Mouse (Mus musculus) heart, postnatal 0 days (tissue): ENCODE results near the gene Rab11fip5. TPM values are rescaled to one million over a fixed set of nuclear protein-coding genes. Genes with fewer than 3 reads are reported as not detected.

Source experiments
- ATAC-seq: fragments of 200-750 bp; cut with Nextera tagmentation; 2 replicates; pipeline ENCODE4 v1.8.0; 2017; ENCODE audit warnings: low read depth, moderate number of reproducible peaks, moderate library complexity; ENCODE audit not compliant: insufficient read depth
- DNase-seq: peaks from one replicate; pipeline ENCODE4 v3.0.0-alpha.2; 2016; ENCODE audit warnings: low spot score
- H3K27ac ChIP-seq: fragments of 300-500 bp; sonication (generic); 2 replicates; pipeline ENCODE4 v1.5.1; 2014; ENCODE audit warnings: low read depth, mild to moderate bottlenecking
- H3K27me3 ChIP-seq: fragments of 300-500 bp; sonication (generic); 2 replicates; pipeline ENCODE4 v1.6.1; 2014; ENCODE audit warnings: low read length, mixed read lengths; ENCODE audit not compliant: control insufficient read depth, insufficient read depth
- H3K36me3 ChIP-seq: fragments of 300-500 bp; sonication (generic); replicated peaks from 2 replicates; pipeline ENCODE4 v1.6.1; 2014; ENCODE audit warnings: low read length, mixed read lengths; ENCODE audit not compliant: control insufficient read depth, insufficient read depth
- H3K4me1 ChIP-seq: fragments of 300-500 bp; sonication (generic); 2 replicates; pipeline ENCODE4 v1.6.1; 2014; ENCODE audit warnings: antibody characterized with exemption; ENCODE audit not compliant: control insufficient read depth, insufficient read depth
- H3K4me2 ChIP-seq: fragments of 300-500 bp; sonication (generic); 2 replicates; pipeline ENCODE4 v1.6.1; 2014; ENCODE audit warnings: low read depth, mild to moderate bottlenecking, low read length, moderate library complexity
- H3K4me3 ChIP-seq: fragments of 300-500 bp; sonication (generic); 2 replicates; pipeline ENCODE4 v1.5.1; 2014; ENCODE audit warnings: low read depth, low read length
- H3K9ac ChIP-seq: fragments of 300-500 bp; sonication (generic); replicated peaks from 2 replicates; pipeline ENCODE4 v1.6.1; 2014; ENCODE audit warnings: low read depth, low read length, mixed read lengths
- H3K9me3 ChIP-seq: fragments of 300-500 bp; sonication (generic); replicated peaks from 2 replicates; pipeline ENCODE4 v1.6.1; 2016; ENCODE audit warnings: low read length; ENCODE audit not compliant: control insufficient read depth
- CTCF ChIP-seq: IDR thresholded peaks from 2 replicates; pipeline ENCODE4 v1.5.1; 2016; ENCODE audit warnings: antibody characterized with exemption, control low read depth, low read depth
- EP300 ChIP-seq: IDR thresholded peaks from 2 replicates; pipeline ENCODE4 v1.6.1; 2016; ENCODE audit warnings: antibody characterized with exemption, low read depth
- whole genome bisulfite sequencing: fragments of 180-500 bp; shearing (Covaris S2); extraction: QIAGEN DNeasy Blood & Tissue Kit; methylation state at CpG from one replicate; pipeline ENCODE4 v1.1.7; 2014; 5-methylcytosine and 5-hydroxymethylcytosine counted together
- polyA plus RNA-seq: library from polyadenylated mRNA; unstranded; fragments of >200 nt; fragmentation: Nextera tagmentation; extraction: Ambion mirVana; gene quantifications from 2 replicates; pipeline ENCODE4 v1.2.1, GENCODE M21; 2015
- total RNA-seq: library from RNA; depleted of rRNA; stranded (reverse); fragments of >200 nt; gene quantifications from 2 replicates; pipeline ENCODE4 v1.2.3, GENCODE M21; 2014; ENCODE audit warnings: low replicate concordance

Gene Rab11fip5
- total and polyA plus RNA-seq, 2 experiments from 2014 or later: 38.2 to 91.3 TPM

- no peak overlapping the region for H3K4me2 ChIP-seq
- no peak overlapping the region for H3K27ac ChIP-seq
- no peak for DNase-seq
- no peaks in the 10 kb centered on the region for H3K9me3 ChIP-seq
- no peaks in the 10 kb centered on the region for H3K36me3 ChIP-seq
- H3K9ac ChIP-seq: no peak overlapping the region
- peaks cover 13% of the 10 kb centered on the region; the same call in 1 of the 2 replicates for H3K4me1 ChIP-seq
- 94% methylated on average over 4 of the region's 4 CpGs for WGBS
- ATAC-seq: no peak
- H3K4me3 ChIP-seq: no peak overlapping the region
- H3K27me3 ChIP-seq: 0 out of 2 replicates have a peak, but pooled peaks cover 5% of the 10 kb centered on the region
- TF ChIP-seq CTCF: no peak
- no peak for TF ChIP-seq EP300
Measured at GRCm38 (mm10) chr6:85329666-85330185, 44.7 kb downstream of the Rab11fip5 start.

DNA sequence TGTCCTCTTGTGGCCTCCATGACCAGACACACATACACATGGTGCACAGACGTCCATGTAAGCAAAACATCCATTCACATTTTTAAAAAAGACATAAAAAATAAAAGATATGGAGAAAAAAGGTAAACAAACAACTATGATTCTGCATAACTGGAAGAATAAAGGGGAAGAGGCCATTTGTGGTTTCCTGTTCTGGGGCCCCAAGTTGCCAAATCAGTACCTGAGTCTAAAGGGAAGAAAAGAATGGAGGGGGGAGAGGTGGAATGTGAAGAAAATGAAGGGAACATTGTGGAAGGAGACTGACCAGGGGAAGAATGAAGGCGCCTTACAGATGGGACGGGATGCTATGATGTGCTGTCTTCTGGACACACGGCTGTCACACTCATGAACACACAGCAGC, 47.9 kb downstream of the Rab11fip5 start:
- WGBS: 77% methylated on average over 4 of the region's 4 CpGs
- TF ChIP-seq EP300: no peak
- TF ChIP-seq CTCF: no peak

GRCm38 (mm10) chr6:85325109-85325508, 49.3 kb downstream of the Rab11fip5 start:
- Histone ChIP-seq H3K9me3 (no peaks in the 10 kb centered on the region), H3K4me1 (no peaks in the 10 kb centered on the region), H3K27me3 (no peaks in the 10 kb centered on the region), H3K4me2 (no peak overlapping the region), H3K9ac (no peak overlapping the region), H3K27ac (no peak overlapping the region), H3K36me3 (no peaks in the 10 kb centered on the region), H3K4me3 (no peak overlapping the region)
- DNase-seq (no peak), ATAC-seq (no peak)
- TF ChIP-seq CTCF: no peak
- no peak for TF ChIP-seq EP300
- 48% methylated on average over 2 of the region's 2 CpGs for WGBS

More for the DNA sequence above, 47.9 kb downstream of the Rab11fip5 start:
- Histone ChIP-seq H3K4me1 (peaks cover 1% of the 10 kb centered on the region; the same call in 1 of the 2 replicates), H3K27ac (no peak overlapping the region), H3K4me2 (no peak overlapping the region), H3K9me3 (no peaks in the 10 kb centered on the region), H3K9ac (no peak overlapping the region), H3K4me3 (no peak overlapping the region), H3K36me3 (no peaks in the 10 kb centered on the region), H3K27me3 (0 out of 2 replicates have a peak, but pooled peaks cover 5% of the 10 kb centered on the region)
- DNase-seq (no peak), ATAC-seq (no peak)

GRCm38 (mm10) chr6:85320445-85320866, 54.0 kb downstream of the Rab11fip5 start:
- Histone ChIP-seq H3K9ac (no peak overlapping the region), H3K27me3 (no peaks in the 10 kb centered on the region), H3K27ac (no peak overlapping the region), H3K9me3 (no peaks in the 10 kb centered on the region), H3K4me2 (no peak overlapping the region), H3K4me3 (no peak overlapping the region), H3K4me1 (no peaks in the 10 kb centered on the region), H3K36me3 (0 out of 2 replicates have a peak, but pooled peaks cover 3% of the 10 kb centered on the region)
- DNase-seq (no peak), ATAC-seq (no peak)
- no peak for TF ChIP-seq CTCF
- no peak for TF ChIP-seq EP300
- WGBS: 87% methylated on average over 6 of the region's 6 CpGs

- H3K9me3 ChIP-seq: no peaks in the 10 kb centered on the region
- no peak overlapping the region for H3K4me2 ChIP-seq
- no peaks in the 10 kb centered on the region for H3K27me3 ChIP-seq
- WGBS: 88% methylated on average over 2 of the region's 2 CpGs
- H3K36me3 ChIP-seq: 0 out of 2 replicates have a peak, but pooled peaks cover 3% of the 10 kb centered on the region
- no peak overlapping the region for H3K27ac ChIP-seq
- no peak overlapping the region for H3K4me3 ChIP-seq
- ATAC-seq (no peak), DNase-seq (no peak)
- H3K4me1 ChIP-seq: no peaks in the 10 kb centered on the region
- TF ChIP-seq EP300: no peak
- no peak overlapping the region for H3K9ac ChIP-seq
Measured at GRCm38 (mm10) chr6:85316211-85316610, 58.2 kb downstream of the Rab11fip5 start.
